Mouse (Mus musculus): ENCODE results near the gene Ms4a6c. TPM values are rescaled to one million over a fixed set of nuclear protein-coding genes. Genes with fewer than 3 reads are reported as not detected.
A peak's percentile ranks its signal among the peaks of the same experiment; 100 is the strongest.
"Not testable (repeated sequence)": the region's sequence is repeated elsewhere in the genome, so short reads cannot be mapped to it uniquely, and the experiment has no call there.

Gene Ms4a6c
- not detected for polyA plus RNA-seq (2021)

- CTCF ChIA-PET; ATAC-seq; DNase-seq (ENCODE audit: low read depth, low spot score); H3K27me3 ChIP-seq; POLR2A ChIA-PET: not testable (repeated sequence)
- in situ Hi-C loops (cut with MboI; ENCODE audit: low pct_unique_long_range_greater_than_20kb): loop anchor here (5.0 kb wide), 1 partner anchor 48 kb away; the partner anchor contains the start of gene Ms4a6b
These were observed at the start of gene Ms4a6c for GRCm38 (mm10) chr19:11469215-11469614. Gene Ms4a6c, plus strand, starts transcription at chr19:11469366.

DNA sequence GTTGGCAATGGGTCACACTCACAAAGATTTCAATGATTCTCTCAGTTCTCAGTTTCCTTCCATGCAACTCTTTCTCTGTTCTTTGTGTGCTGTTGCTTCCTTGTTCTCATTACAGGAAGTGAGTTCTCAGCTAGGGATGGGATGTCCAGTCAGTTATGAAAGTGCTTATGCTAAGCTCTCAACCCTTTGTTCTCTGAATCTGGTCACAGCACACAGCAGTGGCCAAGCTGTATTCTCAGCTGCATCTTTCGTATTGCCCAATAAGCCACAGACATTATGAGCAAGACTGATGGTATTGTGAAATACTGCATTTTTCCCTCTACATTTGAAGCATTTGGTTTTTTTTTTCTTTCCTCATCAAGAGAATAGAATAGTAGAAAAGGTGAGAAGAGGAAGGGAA, 38.0 kb upstream of the Ms4a6c start:
- ATAC-seq: peak; percentile 65
- H3K27me3 ChIP-seq; POLR2A ChIA-PET; DNase-seq (ENCODE audit: low read depth, low spot score); CTCF ChIA-PET; in situ Hi-C loops (cut with MboI; ENCODE audit: low pct_unique_long_range_greater_than_20kb): not testable (repeated sequence)

DNA sequence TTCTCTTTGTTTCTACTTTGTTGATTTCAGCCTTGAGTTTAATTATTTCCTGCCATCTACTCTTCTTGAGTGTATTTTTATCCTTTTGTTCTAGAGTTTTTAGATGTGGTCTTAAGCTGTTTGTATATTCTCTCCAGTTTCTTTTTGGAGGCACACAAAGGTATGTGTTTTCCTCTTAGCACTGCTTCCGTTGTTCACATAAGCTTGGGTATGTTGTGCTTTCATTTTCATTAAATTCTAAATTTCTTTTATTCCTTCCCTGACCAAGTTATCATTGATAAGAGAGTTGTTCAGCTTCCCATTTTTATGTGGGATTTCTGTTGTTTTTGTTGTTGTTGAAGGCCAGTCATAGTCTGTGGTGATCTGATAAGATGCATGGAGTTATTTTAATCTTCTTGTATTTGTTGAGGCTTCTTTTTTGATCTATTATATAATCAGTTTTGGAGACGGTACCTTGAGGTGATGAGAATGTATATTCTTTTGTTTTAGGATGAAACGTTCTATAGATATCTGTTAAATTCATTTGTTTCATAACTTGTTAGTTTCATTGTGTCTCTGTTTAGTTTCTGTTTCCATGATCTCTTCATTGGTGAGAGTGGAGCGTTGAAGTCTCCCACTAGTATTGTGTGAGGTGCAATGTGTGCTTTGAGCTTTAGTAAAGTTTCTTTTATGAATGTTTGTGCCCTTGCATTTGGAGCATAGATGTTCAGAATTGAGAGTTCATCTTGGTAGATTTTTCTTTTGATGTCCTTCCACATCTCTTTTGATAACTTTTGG, 33.9 kb upstream of the Ms4a6c start:
- no peak for TF ChIP-seq CTCF (IDR thresholded peaks at IDR 0.05)
- ChIA-PET POLR2A (no interaction called here), CTCF (no interaction called here)
- no peak for DNase-seq (ENCODE audit: low read depth, low spot score)
- no peak for ATAC-seq
- in situ Hi-C loops (cut with MboI; ENCODE audit: low pct_unique_long_range_greater_than_20kb): no loop called here
- H3K27me3 ChIP-seq: peaks cover 8% of the 10 kb centered on the region

GRCm38 (mm10) chr19:11443338-11443737, 25.8 kb upstream of the Ms4a6c start, which contains the start of gene Ms4a4b:
Gene Ms4a4b, plus strand, starts transcription at chr19:11443553.
- TF ChIP-seq CTCF (IDR thresholded peaks at IDR 0.05): no peak
- POLR2A ChIA-PET: no interaction called here
- no peak for DNase-seq (ENCODE audit: low read depth, low spot score)
- ATAC-seq: no peak
- in situ Hi-C loops (cut with MboI; ENCODE audit: low pct_unique_long_range_greater_than_20kb): no loop called here
- H3K27me3 ChIP-seq: peaks cover 8% of the 10 kb centered on the region
- CTCF ChIA-PET: no interaction called here

DNA sequence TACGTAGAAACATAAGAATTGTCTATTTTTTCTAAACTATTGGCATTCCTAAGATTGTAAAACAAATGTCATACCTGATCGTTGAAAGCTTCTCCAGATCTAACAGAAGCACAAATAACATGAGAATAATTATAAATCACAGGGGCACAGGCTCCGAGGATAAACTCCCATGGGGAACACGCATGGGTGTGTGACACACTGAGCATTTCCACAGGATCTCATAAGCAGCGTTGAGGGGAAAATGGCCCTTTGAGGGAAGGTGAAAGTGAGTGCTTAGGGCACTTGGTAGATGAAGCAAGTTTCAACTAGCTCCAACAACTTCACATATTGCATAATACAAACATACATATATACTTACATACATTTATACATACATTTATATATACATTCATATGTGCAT, 25.2 kb upstream of the Ms4a6c start:
- DNase-seq (ENCODE audit: low read depth, low spot score): no peak
- H3K27me3 ChIP-seq: peaks cover 4% of the 10 kb centered on the region
- in situ Hi-C loops (cut with MboI; ENCODE audit: low pct_unique_long_range_greater_than_20kb): no loop called here
- POLR2A ChIA-PET: no interaction called here
- no peak for ATAC-seq
- CTCF ChIA-PET: no interaction called here
- no peak for TF ChIP-seq CTCF (IDR thresholded peaks at IDR 0.05)

GRCm38 (mm10) chr19:11447238-11447637, 21.9 kb upstream of the Ms4a6c start:
- TF ChIP-seq CTCF (IDR thresholded peaks at IDR 0.05): no peak
- in situ Hi-C loops (cut with MboI; ENCODE audit: low pct_unique_long_range_greater_than_20kb): no loop called here
- ATAC-seq (no peak), DNase-seq (ENCODE audit: low read depth, low spot score) (no peak)
- POLR2A ChIA-PET: no interaction called here
- peaks cover 9% of the 10 kb centered on the region for H3K27me3 ChIP-seq
- CTCF ChIA-PET: no interaction called here

GRCm38 (mm10) chr19:11459041-11459440, 10.1 kb upstream of the Ms4a6c start:
- POLR2A ChIA-PET; DNase-seq (ENCODE audit: low read depth, low spot score); in situ Hi-C loops (cut with MboI; ENCODE audit: low pct_unique_long_range_greater_than_20kb); ATAC-seq; H3K27me3 ChIP-seq: not testable (repeated sequence)
- CTCF ChIA-PET: interaction anchor here (0.7 kb wide), 1 partner anchor 43 kb away, joined by 3 read pairs; no protein-coding TSS in a partner anchor

DNA sequence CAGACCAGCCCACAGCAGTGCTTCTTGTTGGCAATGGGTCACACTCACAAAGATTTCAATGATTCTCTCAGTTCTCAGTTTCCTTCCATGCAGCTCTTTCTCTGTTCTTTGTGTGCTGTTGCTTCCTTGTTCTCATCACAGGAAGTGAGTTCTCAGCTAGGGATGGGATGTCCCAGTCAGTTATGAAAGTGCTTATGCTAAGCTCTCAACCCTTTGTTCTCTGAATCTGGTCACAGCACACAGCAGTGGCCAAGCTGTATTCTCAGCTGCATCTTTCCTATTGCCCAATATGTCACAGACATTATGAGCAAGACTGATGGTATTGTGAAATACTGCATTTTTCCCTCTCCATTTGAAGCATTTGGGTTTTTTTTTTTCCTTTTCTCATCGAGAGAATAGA, 4.4 kb upstream of the Ms4a6c start:
- in situ Hi-C loops (cut with MboI; ENCODE audit: low pct_unique_long_range_greater_than_20kb): loop anchor here (5.0 kb wide), 2 partner anchors 42 to 53 kb away; partner anchors contain the start of gene Ms4a6b
- H3K27me3 ChIP-seq; DNase-seq (ENCODE audit: low read depth, low spot score); CTCF ChIA-PET: not testable (repeated sequence)
- peak; percentile 82 for ATAC-seq
- POLR2A ChIA-PET: interaction anchor here (0.6 kb wide), 1 partner anchor 74 kb away, joined by 3 read pairs; no protein-coding TSS in a partner anchor

GRCm38 (mm10) chr19:11466471-11466870, 2.7 kb upstream of the Ms4a6c start:
- no peak for TF ChIP-seq CTCF (IDR thresholded peaks at IDR 0.05)
- POLR2A ChIA-PET: no interaction called here
- peak; percentile 25 for DNase-seq (ENCODE audit: low read depth, low spot score)
- CTCF ChIA-PET: no interaction called here
- peak; percentile 31 for ATAC-seq
- H3K27me3 ChIP-seq: peaks cover 7% of the 10 kb centered on the region
- in situ Hi-C loops (cut with MboI; ENCODE audit: low pct_unique_long_range_greater_than_20kb): loop anchor here (5.0 kb wide), 1 partner anchor 51 kb away; the partner anchor contains the start of gene Ms4a6b

DNA sequence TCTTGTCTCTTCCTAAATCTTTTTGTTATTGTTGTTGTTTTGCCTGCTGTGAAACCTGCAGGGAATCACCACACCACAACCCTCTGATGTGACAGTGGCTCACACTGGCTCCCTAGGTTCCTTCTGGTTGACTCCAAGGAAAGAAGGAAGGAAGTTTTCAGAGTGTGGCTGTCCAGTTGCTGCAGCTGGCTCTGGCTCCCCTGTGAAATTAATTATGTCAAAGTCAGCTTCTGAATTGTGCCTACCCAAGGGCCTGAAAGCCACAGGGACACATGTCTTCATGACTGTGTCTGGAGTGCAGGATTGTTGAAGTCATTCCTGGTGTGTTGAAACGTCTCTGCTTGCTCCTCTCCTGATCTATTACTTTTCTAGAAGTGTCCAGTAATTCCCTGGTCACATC, 805 bp upstream of the Ms4a6c start:
- DNase-seq (ENCODE audit: low read depth, low spot score); ATAC-seq; CTCF ChIA-PET; H3K27me3 ChIP-seq; POLR2A ChIA-PET: not testable (repeated sequence)
- in situ Hi-C loops (cut with MboI; ENCODE audit: low pct_unique_long_range_greater_than_20kb): loop anchor here (5.0 kb wide), 1 partner anchor 49 kb away; the partner anchor contains the start of gene Ms4a6b

GRCm38 (mm10) chr19:11479714-11480113, 10.5 kb downstream of the Ms4a6c start:
- no peak for TF ChIP-seq CTCF (IDR thresholded peaks at IDR 0.05)
- no peak for DNase-seq (ENCODE audit: low read depth, low spot score)
- in situ Hi-C loops (cut with MboI; ENCODE audit: low pct_unique_long_range_greater_than_20kb): no loop called here
- ChIA-PET CTCF (interaction anchor here (1.8 kb wide), 1 partner anchor 9 kb away, joined by 4 read pairs; no protein-coding TSS in a partner anchor), POLR2A (no interaction called here)
- ATAC-seq: no peak
- peaks cover 33% of the 10 kb centered on the region for H3K27me3 ChIP-seq

Measured in Patski (cell line).